Mouse (Mus musculus) kidney, postnatal 0 days (tissue): Measurements from ENCODE around the gene Caly. TPM values are rescaled to one million over a fixed set of nuclear protein-coding genes. Genes with fewer than 3 reads are reported as not detected.

Experiments
- ATAC-seq: fragments of 200-750 bp; cut with Nextera tagmentation; replicated peaks from 2 replicates; pipeline ENCODE4 v1.8.0; 2017; ENCODE audit warnings: low read depth, moderate number of reproducible peaks, moderate TSS enrichment, moderate library complexity; ENCODE audit not compliant: low FRiP score
- DNase-seq: peaks from one replicate; pipeline ENCODE4 v3.0.0-alpha.2; 2016; ENCODE audit warnings: low spot score
- H3K27ac ChIP-seq: fragments of 300-500 bp; sonication (generic); 2 replicates; pipeline ENCODE4 v1.5.1; 2014; ENCODE audit warnings: mild to moderate bottlenecking
- H3K27me3 ChIP-seq: fragments of 300-500 bp; sonication (generic); 2 replicates; pipeline ENCODE4 v1.6.1; 2014; ENCODE audit warnings: low read length, mixed read lengths; ENCODE audit not compliant: insufficient read depth
- H3K36me3 ChIP-seq: fragments of 300-500 bp; sonication (generic); 2 replicates; pipeline ENCODE4 v1.6.1; 2014; ENCODE audit warnings: low read length, mixed read lengths; ENCODE audit not compliant: insufficient read depth
- H3K4me1 ChIP-seq: fragments of 300-500 bp; sonication (generic); replicated peaks from 2 replicates; pipeline ENCODE4 v1.6.1; 2014; ENCODE audit warnings: antibody characterized with exemption, low read length, mixed read lengths; ENCODE audit not compliant: insufficient read depth
- H3K4me2 ChIP-seq: fragments of 300-500 bp; sonication (generic); 2 replicates; pipeline ENCODE4 v1.6.1; 2014; ENCODE audit warnings: mild to moderate bottlenecking, low read length, moderate library complexity, mixed read lengths
- H3K4me3 ChIP-seq: fragments of 300-500 bp; sonication (generic); replicated peaks from 2 replicates; pipeline ENCODE4 v1.5.1; 2014; ENCODE audit warnings: low read depth, low read length
- H3K9ac ChIP-seq: fragments of 300-500 bp; sonication (generic); 2 replicates; pipeline ENCODE4 v1.6.1; 2014; ENCODE audit warnings: low read depth, low read length
- H3K9me3 ChIP-seq: fragments of 300-500 bp; sonication (generic); replicated peaks from 2 replicates; pipeline ENCODE4 v1.6.1; 2016; ENCODE audit warnings: low read length, inconsistent platforms, mixed read lengths
- CTCF ChIP-seq: IDR thresholded peaks from 2 replicates; pipeline ENCODE4 v1.5.1; 2016; ENCODE audit warnings: antibody characterized with exemption, low read depth, mild to moderate bottlenecking, moderate library complexity
- WGBS: fragments of 180-500 bp; shearing (Covaris S2); extraction: QIAGEN DNeasy Blood & Tissue Kit; methylation state at CpG from one replicate; pipeline ENCODE4 v1.1.7; 2014; 5-methylcytosine and 5-hydroxymethylcytosine counted together
- polyA plus RNA-seq: library from polyadenylated mRNA; unstranded; fragments of >200 nt; fragmentation: Nextera tagmentation; extraction: Ambion mirVana; gene quantifications from 2 replicates; pipeline ENCODE4 v1.2.1, GENCODE M21; 2015

Caly gene
- polyA plus RNA-seq, 1 experiment from 2014 or later = 1.1 TPM

DNA sequence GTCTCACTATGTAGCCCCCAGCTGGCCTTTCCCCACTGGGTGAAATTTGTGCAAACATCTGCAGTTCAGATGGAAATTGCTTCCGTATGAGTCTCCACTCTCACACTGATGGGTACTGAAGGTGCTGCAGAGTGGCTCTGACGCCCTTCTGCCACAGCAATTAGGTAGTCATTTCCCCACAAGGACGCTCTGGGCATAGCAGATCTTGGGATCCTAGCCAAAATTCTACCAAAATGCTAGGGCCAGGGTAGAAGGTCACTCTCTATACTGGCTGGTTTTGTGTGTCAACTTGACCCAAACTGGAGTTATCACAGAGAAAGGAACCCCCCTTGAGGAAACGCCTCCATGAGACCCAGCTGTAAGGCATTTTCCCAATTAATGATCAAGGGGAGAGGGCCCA is 21.7 kb upstream of the Caly start:
- Histone ChIP-seq H3K4me3 (no peak overlapping the region), H3K4me1 (peaks cover 4% of the 10 kb centered on the region; the same call in 1 of the 2 replicates), H3K4me2 (no peak overlapping the region), H3K36me3 (peaks cover 31% of the 10 kb centered on the region), H3K27me3 (no peaks in the 10 kb centered on the region), H3K9me3 (no peaks in the 10 kb centered on the region), H3K9ac (no peak overlapping the region), H3K27ac (no peak overlapping the region)
- no peak for DNase-seq
- 71% methylated on average over 4 of the region's 4 CpGs for WGBS
- no peak for ATAC-seq
- TF ChIP-seq CTCF = no peak

DNA sequence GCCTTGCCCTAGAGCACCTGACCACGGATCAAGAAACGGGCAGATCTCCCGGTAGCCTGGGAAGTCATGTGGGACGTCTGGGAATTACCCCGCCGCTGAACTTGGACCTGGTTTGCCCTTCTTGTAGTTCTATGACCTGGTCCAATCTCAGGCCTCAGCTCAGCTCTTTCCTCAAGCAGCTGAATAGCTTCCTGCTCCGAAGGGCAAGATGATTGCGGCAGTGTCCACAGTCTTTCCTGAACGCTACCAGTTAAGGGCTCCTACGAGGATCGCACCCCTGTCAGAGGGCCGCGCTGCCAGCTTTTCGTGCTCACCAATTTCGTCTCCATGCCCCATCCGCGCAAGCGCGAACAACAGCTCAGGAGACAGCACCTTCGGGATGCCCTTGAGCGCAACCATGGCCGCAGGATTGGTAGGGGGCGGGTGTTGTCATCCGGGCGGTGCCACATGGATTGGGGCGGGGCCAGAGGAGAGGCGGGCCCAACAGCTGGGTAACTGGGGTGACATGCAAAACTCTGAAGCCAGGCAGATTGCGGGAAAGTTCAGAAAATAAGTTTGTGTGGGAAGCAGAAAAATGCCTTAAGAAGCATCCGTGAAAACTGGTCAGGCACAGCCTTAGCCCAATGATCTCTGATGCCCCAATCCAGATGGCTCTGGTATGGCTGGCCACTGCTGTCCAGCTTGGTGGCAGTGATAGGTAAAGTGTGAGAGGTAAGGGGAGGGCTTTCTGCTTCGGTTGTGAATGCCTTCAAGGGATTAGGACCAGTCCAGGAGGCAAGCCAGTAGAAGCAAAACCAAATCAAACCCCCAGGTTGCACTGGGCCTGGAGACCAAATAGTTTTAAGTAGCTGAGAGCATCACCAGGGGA is 19.9 kb upstream of the Caly start, which contains the start of gene Fuom:
Fuom (minus strand) TSS at position 449 of the 868 bp plus-strand sequence.
- peaks cover 4% of the 10 kb centered on the region; the same call in 1 of the 2 replicates for H3K4me1 ChIP-seq
- H3K27me3 ChIP-seq = no peaks in the 10 kb centered on the region
- ATAC-seq (peak; percentile 93), DNase-seq (peak; percentile 88)
- peak within 1 kb of the TSS; percentile 68 for H3K27ac ChIP-seq
- no peaks in the 10 kb centered on the region for H3K9me3 ChIP-seq
- no peak for TF ChIP-seq CTCF
- under 1% methylated on average over 30 of the region's 30 CpGs for WGBS
- 0 out of 2 replicates have a peak, but pooled peaks cover 15% of the 10 kb centered on the region for H3K36me3 ChIP-seq
- H3K4me3 ChIP-seq = peak within 1 kb of the TSS; percentile 48
- peak within 1 kb of the TSS; percentile 67 for H3K4me2 ChIP-seq
- H3K9ac ChIP-seq = peak within 1 kb of the TSS; percentile 59; the same call in 1 of the 2 replicates

DNA sequence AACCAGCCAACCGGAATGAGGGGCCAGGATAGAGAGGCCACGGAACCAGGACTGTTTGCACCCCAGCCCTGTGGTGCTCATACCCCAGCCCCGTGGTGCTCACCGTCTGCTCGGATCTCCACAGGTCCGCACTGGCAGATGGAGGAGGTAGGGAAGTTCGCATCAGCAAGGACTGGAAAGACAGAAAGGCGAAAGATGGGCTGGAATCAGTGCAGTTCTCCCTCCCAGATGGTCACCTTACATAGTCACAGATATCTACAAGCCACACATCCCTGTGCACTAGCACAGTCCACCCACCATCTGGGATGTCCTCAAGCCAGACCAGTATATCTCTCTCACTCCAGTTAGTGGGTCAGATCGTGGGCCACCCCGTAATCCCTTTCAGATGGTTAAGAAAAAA is 19.1 kb upstream of the Caly start:
- WGBS = 77% methylated on average over 10 of the region's 10 CpGs
- H3K4me1 ChIP-seq = peaks cover 4% of the 10 kb centered on the region; the same call in 1 of the 2 replicates
- peak overlapping the region; percentile 67 for H3K4me2 ChIP-seq
- peak overlapping the region; percentile 59; the same call in 1 of the 2 replicates for H3K9ac ChIP-seq
- H3K27me3 ChIP-seq = no peaks in the 10 kb centered on the region
- H3K36me3 ChIP-seq = 0 out of 2 replicates have a peak, but pooled peaks cover 12% of the 10 kb centered on the region
- no peak for TF ChIP-seq CTCF
- ATAC-seq (no peak), DNase-seq (no peak)
- peak overlapping the region; percentile 68; the same call in 1 of the 2 replicates for H3K27ac ChIP-seq
- peak overlapping the region; percentile 48 for H3K4me3 ChIP-seq
- no peaks in the 10 kb centered on the region for H3K9me3 ChIP-seq

DNA sequence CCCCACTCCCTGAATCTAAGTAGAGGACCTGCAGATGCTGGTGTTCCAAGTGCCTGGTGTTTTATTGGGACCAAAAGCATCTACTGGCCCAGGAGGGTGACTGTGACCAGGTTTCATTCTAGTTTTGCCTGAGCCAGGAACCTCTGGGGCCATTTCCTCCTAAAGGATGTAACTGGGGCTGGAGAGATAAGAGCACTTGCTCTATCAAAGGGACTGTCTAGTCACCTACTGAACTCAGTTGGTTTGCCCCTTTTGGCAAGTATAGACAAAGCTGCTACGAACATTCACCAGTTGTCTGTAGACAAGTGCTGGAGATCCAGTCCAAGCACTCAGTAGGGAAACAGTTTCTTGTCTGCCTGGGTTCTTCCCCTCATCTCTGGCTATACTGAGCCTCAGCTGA is 16.1 kb upstream of the Caly start:
- Histone ChIP-seq H3K36me3 (no peaks in the 10 kb centered on the region), H3K27me3 (no peaks in the 10 kb centered on the region), H3K4me3 (no peak overlapping the region), H3K27ac (no peak overlapping the region), H3K4me2 (no peak overlapping the region), H3K9ac (no peak overlapping the region), H3K9me3 (no peaks in the 10 kb centered on the region), H3K4me1 (peaks cover 4% of the 10 kb centered on the region; the same call in 1 of the 2 replicates)
- TF ChIP-seq CTCF = no peak
- DNase-seq (no peak), ATAC-seq (no peak)
- 88% methylated on average over 1 of the region's 1 CpGs for WGBS

DNA sequence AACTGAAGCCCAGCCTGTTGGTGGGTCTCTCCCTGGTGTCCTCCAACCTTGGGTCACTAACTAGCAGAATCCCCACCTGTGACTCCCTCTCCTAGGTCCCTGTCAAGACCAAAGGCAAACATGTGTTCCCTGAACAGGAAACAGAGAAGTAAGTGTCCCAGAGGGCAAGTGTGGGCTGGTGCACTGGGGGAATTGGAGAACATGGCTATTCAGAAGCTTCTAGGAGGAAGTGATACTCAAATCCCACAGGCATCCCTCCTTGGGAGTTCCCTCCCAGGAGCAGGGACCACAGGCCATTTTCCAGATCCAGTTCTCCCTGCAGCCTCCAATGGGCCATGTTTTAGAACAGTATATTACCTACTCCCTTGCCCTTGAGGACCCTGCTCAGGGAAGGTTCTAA is 13.7 kb upstream of the Caly start:
- ATAC-seq = no peak

DNA sequence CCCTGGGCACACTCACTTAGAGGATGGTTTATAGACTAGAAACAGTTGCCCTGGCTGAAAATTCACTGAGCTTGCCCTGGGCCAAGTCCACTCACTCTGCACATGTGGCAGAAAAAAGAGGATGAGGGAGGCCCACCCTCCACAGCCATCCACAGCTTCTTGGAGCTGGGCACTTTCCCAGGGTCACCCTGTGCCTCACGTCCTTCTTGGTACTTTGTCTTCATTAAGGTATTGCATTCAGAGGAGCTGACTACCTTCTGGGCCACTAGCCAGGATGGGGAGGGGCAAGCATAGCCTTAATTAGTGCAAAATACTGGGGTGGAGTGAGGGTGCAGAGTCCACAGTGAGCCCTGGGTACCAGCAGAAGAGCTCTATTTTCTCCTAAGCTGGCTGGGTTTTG is 13.2 kb upstream of the Caly start:
- H3K27me3 ChIP-seq = no peaks in the 10 kb centered on the region
- H3K4me2 ChIP-seq = no peak overlapping the region
- H3K9me3 ChIP-seq = no peaks in the 10 kb centered on the region
- ATAC-seq = peak; percentile 78
- no peaks in the 10 kb centered on the region for H3K36me3 ChIP-seq
- TF ChIP-seq CTCF = no peak
- H3K4me3 ChIP-seq = no peak overlapping the region
- no peaks in the 10 kb centered on the region for H3K4me1 ChIP-seq
- peak overlapping the region; percentile 51; the same call in 1 of the 2 replicates for H3K27ac ChIP-seq
- H3K9ac ChIP-seq = no peak overlapping the region
- 35% methylated on average over 1 of the region's 1 CpGs for whole genome bisulfite sequencing
- no peak for DNase-seq

More for the DNA sequence above, 13.7 kb upstream of the Caly start:
- H3K9me3 ChIP-seq = no peaks in the 10 kb centered on the region
- no peak overlapping the region for H3K9ac ChIP-seq
- no peaks in the 10 kb centered on the region for H3K27me3 ChIP-seq
- no peak overlapping the region for H3K4me2 ChIP-seq
- DNase-seq = no peak
- no peaks in the 10 kb centered on the region; the same call in 1 of the 2 replicates for H3K4me1 ChIP-seq
- no peak overlapping the region for H3K27ac ChIP-seq
- TF ChIP-seq CTCF = no peak
- H3K36me3 ChIP-seq = no peaks in the 10 kb centered on the region
- H3K4me3 ChIP-seq = no peak overlapping the region
